Mouse (Mus musculus): Measurements from ENCODE around the gene Dennd2d.

- peak; percentile 80 for TF ChIP-seq POLR2A (IDR thresholded peaks at IDR 0.05; ENCODE audit: low read depth, low read length)
- TF ChIP-seq CTCF (IDR thresholded peaks at IDR 0.05; ENCODE audit: borderline replicate concordance, insufficient read depth, low read length), result no peak
Measured at GRCm38 (mm10) chr3:106547171-106547923, 65.1 kb downstream of the Dennd2d start, which contains the start of the genes Dram2 and Cept1.
